Mouse (Mus musculus): ENCODE data around the gene St6galnac3.

Gene St6galnac3

GRCm38 (mm10) chr3:153510048-153510630, 214.8 kb downstream of the St6galnac3 start:
- DNase-seq: no peak

GRCm38 (mm10) chr3:153509643-153510042, 215.3 kb downstream of the St6galnac3 start:
- no peak for DNase-seq

GRCm38 (mm10) chr3:153509029-153509428, 215.9 kb downstream of the St6galnac3 start:
- DNase-seq: no peak

- no peak for DNase-seq
Observed at GRCm38 (mm10) chr3:153508592-153508991, 216.4 kb downstream of the St6galnac3 start.

GRCm38 (mm10) chr3:153507599-153507998, 217.4 kb downstream of the St6galnac3 start:
- no peak for DNase-seq

- no peak for DNase-seq
Observed at GRCm38 (mm10) chr3:153502488-153502887, 222.5 kb downstream of the St6galnac3 start.

GRCm38 (mm10) chr3:153501333-153501877, 223.6 kb downstream of the St6galnac3 start:
- DNase-seq: peak; percentile 69 to 87

- no peak for DNase-seq
Observed at GRCm38 (mm10) chr3:153492986-153493385, 232.0 kb downstream of the St6galnac3 start.

GRCm38 (mm10) chr3:153489718-153490117, 235.3 kb downstream of the St6galnac3 start:
- DNase-seq: peak in 1 of 2 experiments; percentile 15

- peak; percentile 11 to 19 for DNase-seq
Observed at GRCm38 (mm10) chr3:153488931-153489330, 236.0 kb downstream of the St6galnac3 start.

- DNase-seq: no peak
Observed at GRCm38 (mm10) chr3:153485176-153485575, 239.8 kb downstream of the St6galnac3 start.

- peak; percentile 77 to 85 for DNase-seq
Observed at GRCm38 (mm10) chr3:153484701-153485100, 240.3 kb downstream of the St6galnac3 start.

- DNase-seq: no peak
Observed at GRCm38 (mm10) chr3:153483691-153484090, 241.3 kb downstream of the St6galnac3 start.

- peak; percentile 24 to 46 for DNase-seq
Observed at GRCm38 (mm10) chr3:153482098-153482497, 242.9 kb downstream of the St6galnac3 start.

GRCm38 (mm10) chr3:153481012-153481411, 244.0 kb downstream of the St6galnac3 start:
- DNase-seq: no peak

- DNase-seq: no peak
Observed at GRCm38 (mm10) chr3:153480636-153481006, 244.4 kb downstream of the St6galnac3 start.

- DNase-seq: no peak
Observed at GRCm38 (mm10) chr3:153480005-153480635, 244.9 kb downstream of the St6galnac3 start.

- DNase-seq: no peak
Observed at GRCm38 (mm10) chr3:153475919-153476318, 249.1 kb downstream of the St6galnac3 start.

- no peak for DNase-seq
Observed at GRCm38 (mm10) chr3:153475461-153475860, 249.5 kb downstream of the St6galnac3 start.

GRCm38 (mm10) chr3:153472583-153473471, 252.1 kb downstream of the St6galnac3 start:
- no peak for DNase-seq

GRCm38 (mm10) chr3:153463849-153464248, 261.1 kb downstream of the St6galnac3 start:
- no peak for DNase-seq

GRCm38 (mm10) chr3:153460173-153460572, 264.8 kb downstream of the St6galnac3 start:
- DNase-seq: no peak

GRCm38 (mm10) chr3:153458593-153458992, 266.4 kb downstream of the St6galnac3 start:
- DNase-seq: no peak
